Mouse (Mus musculus): ENCODE results near the gene Nap1l3.

The Nap1l3 gene

DNA sequence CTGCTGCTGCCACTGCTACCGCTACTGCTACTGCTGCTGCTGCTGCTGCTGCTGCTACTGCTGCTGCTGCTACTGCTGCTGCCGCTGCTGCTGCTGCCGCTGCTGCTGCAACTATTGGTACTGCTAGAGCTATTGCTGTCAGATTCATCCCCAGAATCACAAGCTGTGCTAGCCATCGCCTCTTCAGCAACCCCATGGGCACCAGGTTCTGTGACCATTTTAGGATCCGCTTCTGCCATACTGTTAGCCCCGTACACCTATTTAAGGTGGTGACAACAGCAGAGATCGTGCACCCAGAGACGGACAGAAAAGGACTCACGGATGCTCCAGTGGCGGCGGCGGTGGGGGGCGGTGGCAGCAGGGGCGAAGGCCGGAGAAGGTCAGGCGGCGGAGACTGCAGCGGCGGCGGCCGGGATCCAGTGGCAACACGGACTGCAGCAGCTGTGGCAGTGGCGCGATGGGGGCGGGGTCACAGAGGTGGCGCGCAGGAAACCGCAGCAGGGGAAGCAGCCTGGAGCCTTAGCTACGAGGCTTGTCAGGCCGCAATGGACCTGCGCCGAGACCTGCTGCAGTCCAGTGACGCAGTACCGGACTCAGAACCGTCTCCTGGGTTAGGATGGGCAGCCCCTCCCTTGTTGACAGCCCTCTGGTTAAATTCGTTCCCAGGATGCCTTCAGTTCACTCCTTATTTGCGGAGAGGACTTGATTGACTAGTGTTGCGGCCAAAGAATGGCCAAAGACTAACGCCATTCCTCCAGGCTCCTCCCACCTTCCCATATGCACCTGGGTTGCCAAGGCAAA is at the start of gene Nap1l3:
Gene Nap1l3 (minus strand): TSS at position 621 of the 801 bp plus-strand sequence.
- DNase-seq: peak; percentile 85

GRCm38 (mm10) chrX:122397652-122398051 is 451 bp upstream of the Nap1l3 start:
- no peak for DNase-seq
